Mouse (Mus musculus) heart, postnatal 0 days (tissue): ENCODE data around the gene Pdlim7. TPM values are rescaled to one million over a fixed set of nuclear protein-coding genes. Genes with fewer than 3 reads are reported as not detected.

Experiments
- ATAC-seq: fragments of 200-750 bp; cut with Nextera tagmentation; 2 replicates; pipeline ENCODE4 v1.8.0; 2017; ENCODE audit warnings: low read depth, moderate number of reproducible peaks, moderate library complexity; ENCODE audit not compliant: insufficient read depth
- DNase-seq: peaks from one replicate; pipeline ENCODE4 v3.0.0-alpha.2; 2016; ENCODE audit warnings: low spot score
- H3K27ac ChIP-seq: fragments of 300-500 bp; sonication (generic); 2 replicates; pipeline ENCODE4 v1.5.1; 2014; ENCODE audit warnings: low read depth, mild to moderate bottlenecking
- H3K27me3 ChIP-seq: fragments of 300-500 bp; sonication (generic); 2 replicates; pipeline ENCODE4 v1.6.1; 2014; ENCODE audit warnings: low read length, mixed read lengths; ENCODE audit not compliant: control insufficient read depth, insufficient read depth
- H3K36me3 ChIP-seq: fragments of 300-500 bp; sonication (generic); replicated peaks from 2 replicates; pipeline ENCODE4 v1.6.1; 2014; ENCODE audit warnings: low read length, mixed read lengths; ENCODE audit not compliant: control insufficient read depth, insufficient read depth
- H3K4me1 ChIP-seq: fragments of 300-500 bp; sonication (generic); 2 replicates; pipeline ENCODE4 v1.6.1; 2014; ENCODE audit warnings: antibody characterized with exemption; ENCODE audit not compliant: control insufficient read depth, insufficient read depth
- H3K4me2 ChIP-seq: fragments of 300-500 bp; sonication (generic); 2 replicates; pipeline ENCODE4 v1.6.1; 2014; ENCODE audit warnings: low read depth, mild to moderate bottlenecking, low read length, moderate library complexity
- H3K4me3 ChIP-seq: fragments of 300-500 bp; sonication (generic); 2 replicates; pipeline ENCODE4 v1.5.1; 2014; ENCODE audit warnings: low read depth, low read length
- H3K9ac ChIP-seq: fragments of 300-500 bp; sonication (generic); replicated peaks from 2 replicates; pipeline ENCODE4 v1.6.1; 2014; ENCODE audit warnings: low read depth, low read length, mixed read lengths
- H3K9me3 ChIP-seq: fragments of 300-500 bp; sonication (generic); replicated peaks from 2 replicates; pipeline ENCODE4 v1.6.1; 2016; ENCODE audit warnings: low read length; ENCODE audit not compliant: control insufficient read depth
- CTCF ChIP-seq: IDR thresholded peaks from 2 replicates; pipeline ENCODE4 v1.5.1; 2016; ENCODE audit warnings: antibody characterized with exemption, control low read depth, low read depth
- EP300 ChIP-seq: IDR thresholded peaks from 2 replicates; pipeline ENCODE4 v1.6.1; 2016; ENCODE audit warnings: antibody characterized with exemption, low read depth
- WGBS: fragments of 180-500 bp; shearing (Covaris S2); extraction: QIAGEN DNeasy Blood & Tissue Kit; methylation state at CpG from one replicate; pipeline ENCODE4 v1.1.7; 2014; 5-methylcytosine and 5-hydroxymethylcytosine counted together
- polyA plus RNA-seq: library from polyadenylated mRNA; unstranded; fragments of >200 nt; fragmentation: Nextera tagmentation; extraction: Ambion mirVana; gene quantifications from 2 replicates; pipeline ENCODE4 v1.2.1, GENCODE M21; 2015
- total RNA-seq: library from RNA; depleted of rRNA; stranded (reverse); fragments of >200 nt; gene quantifications from 2 replicates; pipeline ENCODE4 v1.2.3, GENCODE M21; 2014; ENCODE audit warnings: low replicate concordance

The Pdlim7 gene
- total and polyA plus RNA-seq, 2 experiments from 2014 or later: 186 to 210 TPM

DNA sequence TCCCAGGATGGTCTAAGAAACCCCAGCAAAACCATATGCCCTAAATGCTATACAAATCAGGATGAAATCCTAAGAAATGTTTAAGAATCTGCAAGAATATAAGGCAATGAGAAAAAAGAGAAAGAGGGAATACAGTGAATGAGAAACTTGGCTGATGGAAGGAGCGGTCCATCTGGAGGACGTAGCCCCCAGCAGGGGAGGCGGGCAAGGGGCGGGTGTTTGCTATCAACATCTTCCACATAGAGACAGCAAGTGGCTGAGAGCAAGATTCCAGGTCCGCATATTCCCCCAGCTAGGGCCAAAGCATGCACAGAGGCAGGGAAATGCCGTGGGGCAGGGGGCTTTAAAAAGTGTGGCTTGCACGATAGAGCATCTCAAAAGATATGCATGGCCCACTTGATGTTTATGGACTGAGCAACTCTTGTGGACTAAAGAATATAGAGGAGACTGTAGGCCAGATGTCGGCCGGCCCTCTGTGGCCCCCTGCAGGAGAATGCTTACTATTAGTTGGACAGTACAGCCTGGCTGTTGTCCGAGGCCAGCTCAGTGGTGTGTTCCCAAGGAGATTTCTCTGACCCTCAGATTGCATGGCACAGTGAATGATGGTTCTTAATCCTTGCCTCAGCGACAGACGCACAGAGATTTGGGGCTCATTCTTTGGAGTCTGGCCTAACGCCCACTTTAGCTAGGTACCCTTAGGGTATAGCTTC, 44.5 kb downstream of the Pdlim7 start:
- H3K27me3 ChIP-seq: peaks cover 78% of the 10 kb centered on the region
- H3K4me1 ChIP-seq: peaks cover 14% of the 10 kb centered on the region
- H3K9me3 ChIP-seq: no peaks in the 10 kb centered on the region
- H3K36me3 ChIP-seq: no peaks in the 10 kb centered on the region
- no peak overlapping the region for H3K4me2 ChIP-seq
- H3K4me3 ChIP-seq: no peak overlapping the region
- ATAC-seq (peak; percentile 21; the same call in 1 of the 2 replicates), DNase-seq (peak; percentile 64)
- WGBS: 37% methylated on average over 13 of the region's 13 CpGs
- TF ChIP-seq EP300 (no peak), CTCF (peak; percentile 68)
- no peak overlapping the region for H3K27ac ChIP-seq
- H3K9ac ChIP-seq: no peak overlapping the region

DNA sequence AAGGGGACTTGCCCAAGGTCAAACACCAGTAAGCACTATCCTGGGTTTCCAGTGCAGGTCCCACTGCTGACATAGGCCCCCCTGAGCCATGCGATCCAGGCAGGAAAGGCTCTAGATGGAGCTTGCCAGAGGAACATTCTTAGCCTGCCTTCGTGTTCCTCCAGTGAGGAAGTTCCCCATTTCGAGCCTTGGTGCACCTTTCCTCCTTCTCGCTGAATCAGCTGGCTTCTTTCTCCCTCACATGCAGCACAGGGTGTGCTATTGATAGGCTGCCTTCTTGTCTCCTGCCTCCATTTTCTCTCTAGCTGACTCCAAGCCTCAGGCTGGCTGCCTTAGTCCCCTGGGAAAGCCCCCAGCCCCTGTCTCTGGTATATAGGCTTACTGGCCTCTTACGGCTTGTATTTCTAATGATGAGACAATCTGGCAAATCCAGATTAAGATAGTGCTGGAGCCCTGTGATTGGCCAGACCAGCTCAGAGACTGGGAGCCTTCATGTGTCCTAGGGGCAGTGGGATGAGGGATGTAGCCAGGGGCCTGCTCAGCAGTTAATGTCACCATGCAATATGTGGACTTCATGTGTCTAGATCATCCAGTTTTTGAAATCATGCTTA, 47.5 kb downstream of the Pdlim7 start:
- H3K9ac ChIP-seq: no peak overlapping the region

DNA sequence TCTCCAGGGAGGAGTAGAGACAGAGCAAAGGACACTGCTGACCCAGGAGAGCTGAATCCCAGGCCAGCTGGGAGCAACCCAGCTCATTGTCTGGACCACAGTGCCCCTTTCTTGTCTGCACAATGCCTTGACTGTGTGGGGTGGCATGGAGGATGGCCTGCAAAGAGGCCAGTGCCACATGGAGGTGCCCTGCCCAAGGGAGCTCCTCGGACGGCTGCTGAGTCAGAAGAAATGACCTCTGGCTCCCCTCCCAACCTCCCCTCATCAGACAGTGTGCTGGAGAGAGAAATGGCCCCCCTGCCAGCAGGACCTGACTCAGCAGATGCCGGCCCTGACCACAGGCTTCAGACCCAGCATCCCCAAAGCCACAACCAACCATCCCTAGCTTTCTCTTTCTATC, 48.3 kb downstream of the Pdlim7 start:
- Histone ChIP-seq H3K36me3 (peaks cover 11% of the 10 kb centered on the region; the same call in 1 of the 2 replicates), H3K4me2 (0 out of 2 replicates have a peak overlapping the region, but pooled peaks have one; percentile 97), H3K27ac (no peak overlapping the region), H3K27me3 (peaks cover 50% of the 10 kb centered on the region), H3K9me3 (no peaks in the 10 kb centered on the region), H3K4me3 (no peak overlapping the region), H3K9ac (no peak overlapping the region), H3K4me1 (peaks cover 13% of the 10 kb centered on the region)
- 31% methylated on average over 3 of the region's 3 CpGs for WGBS
- no peak for TF ChIP-seq EP300
- TF ChIP-seq CTCF: no peak
- ATAC-seq: no peak
- DNase-seq: no peak

More for the DNA sequence above, 47.5 kb downstream of the Pdlim7 start:
- 59% methylated on average over 5 of the region's 5 CpGs for WGBS
- H3K27ac ChIP-seq: no peak overlapping the region
- ATAC-seq (no peak), DNase-seq (no peak)
- H3K36me3 ChIP-seq: peaks cover 8% of the 10 kb centered on the region; the same call in 1 of the 2 replicates
- peaks cover 15% of the 10 kb centered on the region for H3K4me1 ChIP-seq
- TF ChIP-seq CTCF: no peak
- TF ChIP-seq EP300: no peak
- H3K4me3 ChIP-seq: no peak overlapping the region
- no peaks in the 10 kb centered on the region for H3K9me3 ChIP-seq
- H3K27me3 ChIP-seq: peaks cover 58% of the 10 kb centered on the region
- H3K4me2 ChIP-seq: no peak overlapping the region

DNA sequence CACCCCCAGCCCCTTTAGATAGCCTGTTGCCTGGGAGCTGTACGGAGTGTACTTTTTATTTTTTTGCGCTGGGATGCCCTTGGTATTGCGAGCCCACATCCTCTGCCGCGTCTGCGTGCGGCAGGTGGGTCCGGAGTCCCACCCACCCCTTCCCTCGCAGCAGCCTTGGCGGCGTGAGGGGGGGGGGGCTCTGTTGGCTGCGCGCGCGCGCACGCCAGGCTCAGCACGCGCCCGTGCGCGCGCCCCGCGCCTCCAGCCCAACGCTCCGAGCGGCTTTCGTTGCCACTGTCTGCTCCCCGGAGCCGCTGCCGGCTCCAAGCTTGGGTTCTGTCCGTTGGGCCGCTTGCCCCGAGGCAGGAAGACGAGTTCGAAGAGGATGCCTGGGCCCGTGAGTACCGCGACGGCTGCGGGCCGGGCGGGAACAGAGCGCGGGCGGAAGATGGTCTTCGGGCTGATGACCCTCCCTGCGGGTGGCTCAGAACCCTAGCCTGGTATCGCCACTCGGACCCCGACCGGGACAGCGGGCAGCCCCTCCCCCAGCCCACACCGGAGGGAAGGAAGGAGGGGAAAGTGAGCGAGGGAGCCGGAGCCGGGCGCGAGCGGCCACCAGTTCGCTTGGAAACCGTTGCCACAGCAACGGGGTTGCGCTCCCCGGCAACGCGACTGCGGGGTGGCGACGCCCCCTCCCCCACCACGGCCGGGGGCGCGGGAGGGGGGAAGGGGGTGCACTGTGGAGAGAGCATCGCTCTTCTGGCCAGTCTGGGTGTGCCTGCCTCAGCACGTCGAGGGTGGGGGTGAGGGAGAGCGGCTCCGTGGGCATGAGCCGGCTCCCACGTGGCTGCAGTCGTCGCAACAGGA, 49.2 kb downstream of the Pdlim7 start, which contains the start of gene Prr7:
TSS of gene Prr7 (plus strand) at position 241 of the 858 bp plus-strand sequence.
- Histone ChIP-seq H3K4me1 (peaks cover 13% of the 10 kb centered on the region), H3K36me3 (peaks cover 20% of the 10 kb centered on the region), H3K9ac (peak within 1 kb of the TSS; percentile 60), H3K9me3 (no peaks in the 10 kb centered on the region), H3K27ac (no peak within 1 kb of the TSS), H3K27me3 (peaks cover 41% of the 10 kb centered on the region), H3K4me2 (peak within 1 kb of the TSS; percentile 97), H3K4me3 (peak within 1 kb of the TSS; percentile 61)
- TF ChIP-seq EP300 (no peak), CTCF (no peak)
- peak; percentile 42; the same call in 1 of the 2 replicates for ATAC-seq
- under 1% methylated on average over 70 of the region's 84 CpGs for WGBS
- DNase-seq: no peak

DNA sequence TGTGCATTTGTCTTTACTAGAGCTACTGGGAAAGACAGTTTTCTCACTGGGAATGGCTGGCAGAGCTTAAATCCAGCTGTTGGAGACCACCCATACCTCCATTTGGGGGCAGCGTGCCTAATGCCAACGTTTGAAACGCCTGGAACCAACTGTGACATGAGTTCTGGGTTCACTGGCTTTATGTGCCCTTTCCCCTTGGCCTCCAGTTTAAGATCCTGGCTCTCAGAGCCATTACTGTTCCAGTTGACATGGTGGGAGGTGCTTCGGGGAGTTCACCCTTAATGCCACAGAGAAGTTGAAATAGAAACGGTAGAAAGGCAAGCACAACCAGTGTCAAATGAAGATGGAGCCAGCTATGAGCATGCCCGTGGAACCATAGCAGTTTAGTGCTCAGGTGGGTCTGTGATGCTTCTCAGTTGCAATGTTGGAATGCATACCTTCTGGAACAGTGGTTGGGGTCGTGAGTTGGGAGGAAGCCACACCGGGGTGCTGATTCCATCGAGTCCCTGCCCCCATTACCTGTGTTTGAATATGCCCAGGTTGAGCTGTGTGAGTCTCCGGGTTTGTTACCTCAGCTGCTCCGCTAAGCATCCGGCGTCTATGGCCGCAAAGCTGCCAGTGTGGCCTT, 50.0 kb downstream of the Pdlim7 start:
- Histone ChIP-seq H3K9ac (peak overlapping the region; percentile 60; the same call in 1 of the 2 replicates), H3K27me3 (peaks cover 35% of the 10 kb centered on the region), H3K9me3 (no peaks in the 10 kb centered on the region), H3K4me2 (peak overlapping the region; percentile 97), H3K4me1 (peaks cover 13% of the 10 kb centered on the region), H3K27ac (no peak overlapping the region), H3K4me3 (peak overlapping the region; percentile 61), H3K36me3 (peaks cover 28% of the 10 kb centered on the region)
- DNase-seq (no peak), ATAC-seq (no peak)
- 17% methylated on average over 14 of the region's 14 CpGs for WGBS
- TF ChIP-seq CTCF (no peak), EP300 (no peak)
